Mouse (Mus musculus) adrenal gland, postnatal 36 days (tissue): ENCODE data around the gene Cavin1. TPM values are rescaled to one million over a fixed set of nuclear protein-coding genes. Genes with fewer than 3 reads are reported as not detected.

ENCODE experiments used
- DNase-seq, 2 experiments: peaks; one replicate each; pipeline ENCODE4 v3.0.0; 2021; ENCODE audit warnings: mixed read lengths in 1 of 2
- total RNA-seq, 2 experiments: library from RNA; stranded (reverse); gene quantifications; 2 replicates each; pipeline ENCODE4 v1.2.3; 2021

Cavin1 gene
- total RNA-seq, 2 experiments from 2014 or later, result 307 to 340 TPM

DNA sequence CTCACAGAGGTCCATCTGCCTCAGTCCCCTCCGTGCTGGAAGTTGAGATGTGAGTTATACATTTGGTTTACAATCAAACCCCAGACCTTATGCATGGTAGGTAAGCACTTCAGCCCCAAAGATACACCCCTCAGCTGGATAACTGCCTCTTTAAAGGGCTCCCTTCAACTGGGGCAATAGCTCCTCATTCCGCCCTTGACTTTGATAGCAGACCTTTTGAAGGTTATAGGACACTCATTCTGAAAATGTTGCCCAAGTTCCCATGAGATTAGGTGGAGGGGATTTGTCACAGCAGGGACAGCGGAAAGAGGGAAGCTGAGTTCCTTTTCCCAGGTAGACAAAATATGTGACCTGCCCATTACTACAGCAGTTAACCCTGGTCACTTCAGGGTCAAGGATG is 10.5 kb upstream of the Cavin1 start:
- no peak for DNase-seq

GRCm38 (mm10) chr11:100980438-100980837 is 9.8 kb upstream of the Cavin1 start:
- DNase-seq, result no peak

DNA sequence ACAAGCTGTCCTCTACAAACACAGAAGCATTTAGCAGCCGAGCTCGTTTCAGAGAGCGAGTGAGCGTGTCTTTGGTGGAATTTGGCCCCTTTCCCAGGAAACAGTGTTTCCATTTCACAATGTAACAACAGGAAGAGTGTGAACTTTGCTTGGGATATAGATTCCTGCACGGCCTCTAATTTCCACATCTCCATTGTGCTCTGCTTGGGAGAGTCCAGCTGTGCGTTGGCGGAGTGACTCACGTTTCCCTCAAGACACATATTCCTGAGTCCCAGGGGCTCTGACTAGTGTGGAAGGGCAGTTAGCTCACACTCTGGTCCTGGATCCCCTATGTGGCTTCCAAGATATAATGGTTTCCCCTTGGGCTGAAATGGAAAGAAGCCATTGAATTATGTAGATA is 9.2 kb upstream of the Cavin1 start:
- DNase-seq, result peak; percentile 28 to 40

GRCm38 (mm10) chr11:100975241-100975640 is 4.6 kb upstream of the Cavin1 start:
- DNase-seq, result peak; percentile 43 to 46

DNA sequence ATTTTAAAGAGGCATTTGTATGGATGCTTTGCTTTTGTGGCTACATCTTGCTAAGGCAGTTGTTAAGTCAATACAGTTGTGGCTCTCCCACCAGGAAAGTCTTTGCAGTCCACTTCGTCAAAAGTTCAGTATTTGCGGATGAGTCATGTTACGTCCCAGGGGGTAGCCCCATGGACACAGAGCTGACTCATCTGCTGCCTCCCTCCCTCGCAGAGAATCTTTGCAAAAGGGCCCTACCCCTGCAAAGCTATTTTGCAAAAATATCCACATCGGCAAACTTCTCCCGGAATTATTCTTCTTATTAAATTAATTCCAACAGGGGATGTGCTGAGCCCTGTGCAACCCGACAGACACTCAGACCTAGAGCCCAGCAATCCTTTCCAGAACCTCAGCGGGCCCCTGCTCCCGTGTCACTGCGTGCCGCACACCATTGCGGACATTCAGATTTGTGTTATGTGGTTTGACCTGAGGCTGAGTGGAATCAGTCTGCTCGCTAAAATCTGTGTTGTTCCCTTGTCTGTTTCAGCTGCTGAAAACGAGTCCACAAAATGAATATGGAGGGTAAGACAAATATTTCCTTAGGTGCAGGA is 3.8 kb upstream of the Cavin1 start:
- DNase-seq, result peak; percentile 66 to 76

DNA sequence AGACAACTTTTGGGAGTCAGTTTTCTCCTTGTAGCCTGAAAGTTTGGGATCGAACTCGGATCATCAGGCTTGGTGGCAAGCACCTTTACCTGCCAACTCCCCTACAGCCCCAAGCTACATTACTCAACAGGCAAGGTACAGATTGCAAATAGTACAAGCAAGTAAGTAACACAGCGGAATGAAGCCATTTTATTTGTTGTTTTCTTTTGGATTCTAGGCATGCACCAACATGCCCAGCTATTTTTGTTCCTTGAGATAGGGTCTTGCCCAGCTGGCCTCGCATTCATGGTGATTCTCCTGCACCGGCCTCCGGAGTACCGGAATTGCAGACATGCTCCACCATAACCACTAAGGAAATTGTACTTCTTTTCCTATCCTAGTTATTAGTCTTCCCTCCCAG is 2.6 kb upstream of the Cavin1 start:
- DNase-seq, result no peak

GRCm38 (mm10) chr11:100971455-100971854 is 768 bp upstream of the Cavin1 start:
- DNase-seq, result peak in 1 of 2 experiments; percentile 38

DNA sequence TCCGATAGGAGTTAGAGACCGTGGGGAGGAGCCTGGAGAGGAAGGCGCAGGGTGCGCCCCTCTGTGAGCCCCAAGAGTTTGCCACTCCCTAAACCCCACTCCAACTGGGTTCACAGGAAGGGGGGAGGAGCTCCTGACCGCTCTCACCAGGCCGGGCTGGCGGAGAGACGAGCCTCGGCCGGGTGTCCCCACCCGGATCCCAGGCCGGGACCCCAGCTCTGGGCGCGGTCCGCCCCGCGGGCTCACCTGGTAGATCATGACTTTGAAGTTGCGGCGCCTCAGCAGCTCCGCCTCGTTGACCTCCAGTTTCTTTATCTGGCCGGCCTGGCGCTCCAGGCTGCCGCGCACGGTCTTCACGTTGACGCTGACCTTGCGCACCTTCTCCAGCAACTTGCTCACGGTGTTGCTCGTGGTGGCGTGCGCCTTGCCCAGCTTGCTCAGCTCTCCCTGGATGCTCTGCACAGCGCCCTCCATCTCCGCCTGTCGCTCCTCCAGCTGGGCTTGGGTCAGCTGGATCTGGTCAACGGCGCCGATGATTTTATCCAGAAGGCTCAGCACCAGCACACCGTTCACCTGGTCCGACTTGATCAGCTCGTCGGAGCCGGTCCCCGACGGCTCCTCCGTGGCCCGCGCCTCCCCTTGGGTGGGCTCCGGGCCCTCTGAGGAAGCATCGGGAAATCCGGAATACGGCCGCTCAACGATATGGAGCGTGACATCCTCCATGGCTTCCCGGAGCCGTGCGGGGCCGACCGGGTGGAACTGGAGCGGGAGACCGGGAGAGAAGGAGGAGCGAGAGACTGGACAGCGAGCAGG is 737 bp downstream of the Cavin1 start:
- peak; percentile 65 to 81 for DNase-seq

DNA sequence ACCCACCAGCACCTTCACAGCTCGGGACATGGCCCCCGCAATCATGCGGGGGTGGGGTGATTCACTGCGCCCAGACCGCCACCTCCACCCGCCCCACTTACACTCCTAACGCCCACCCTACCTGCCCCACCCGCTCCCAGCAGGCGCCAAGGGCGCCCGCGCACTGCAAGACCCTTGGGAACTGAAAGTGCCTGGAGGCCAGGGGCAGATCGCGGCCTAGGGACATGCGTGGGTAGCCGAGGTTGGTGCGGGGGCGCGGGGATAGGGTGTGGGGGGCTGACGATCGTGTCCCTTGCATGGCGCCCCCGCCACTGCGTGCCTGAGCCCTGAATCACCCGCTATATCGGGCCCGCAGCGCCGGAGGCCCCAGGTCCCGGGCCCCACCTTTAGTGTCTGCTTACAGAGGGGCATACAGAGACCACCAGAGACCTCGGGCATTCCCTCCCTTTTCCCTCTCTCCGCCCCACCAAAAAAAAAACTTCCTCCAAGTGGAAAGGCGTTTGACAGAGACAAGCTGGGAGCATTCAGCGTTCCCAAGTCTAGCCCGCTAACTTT is 1.4 kb downstream of the Cavin1 start:
- peak; percentile 50 to 67 for DNase-seq

- no peak for DNase-seq
Measured at GRCm38 (mm10) chr11:100968501-100968900, 2.2 kb downstream of the Cavin1 start.

- DNase-seq, result no peak
Measured at GRCm38 (mm10) chr11:100967881-100968420, 2.7 kb downstream of the Cavin1 start.

DNA sequence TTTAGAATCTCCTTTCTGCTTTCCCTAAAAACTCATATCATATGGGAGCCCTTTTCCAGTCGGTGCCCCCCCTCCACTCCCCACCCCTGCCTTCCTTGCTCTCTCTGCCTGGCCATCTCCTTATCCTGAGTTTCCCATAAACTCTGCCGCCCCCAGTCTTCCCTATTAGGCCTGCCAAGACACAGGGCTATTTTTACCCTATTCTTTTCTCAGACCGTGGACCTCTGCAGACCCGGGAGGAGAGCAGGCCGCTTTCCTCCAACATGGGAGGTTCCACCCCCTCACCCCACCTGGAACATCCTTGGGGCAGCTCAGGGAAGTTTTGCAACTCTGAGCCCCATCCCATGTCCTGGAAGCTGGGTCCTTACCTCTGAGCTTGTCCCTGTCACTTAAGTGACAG is 3.3 kb downstream of the Cavin1 start:
- DNase-seq, result no peak

GRCm38 (mm10) chr11:100965760-100966159 is 4.9 kb downstream of the Cavin1 start:
- DNase-seq, result no peak

DNA sequence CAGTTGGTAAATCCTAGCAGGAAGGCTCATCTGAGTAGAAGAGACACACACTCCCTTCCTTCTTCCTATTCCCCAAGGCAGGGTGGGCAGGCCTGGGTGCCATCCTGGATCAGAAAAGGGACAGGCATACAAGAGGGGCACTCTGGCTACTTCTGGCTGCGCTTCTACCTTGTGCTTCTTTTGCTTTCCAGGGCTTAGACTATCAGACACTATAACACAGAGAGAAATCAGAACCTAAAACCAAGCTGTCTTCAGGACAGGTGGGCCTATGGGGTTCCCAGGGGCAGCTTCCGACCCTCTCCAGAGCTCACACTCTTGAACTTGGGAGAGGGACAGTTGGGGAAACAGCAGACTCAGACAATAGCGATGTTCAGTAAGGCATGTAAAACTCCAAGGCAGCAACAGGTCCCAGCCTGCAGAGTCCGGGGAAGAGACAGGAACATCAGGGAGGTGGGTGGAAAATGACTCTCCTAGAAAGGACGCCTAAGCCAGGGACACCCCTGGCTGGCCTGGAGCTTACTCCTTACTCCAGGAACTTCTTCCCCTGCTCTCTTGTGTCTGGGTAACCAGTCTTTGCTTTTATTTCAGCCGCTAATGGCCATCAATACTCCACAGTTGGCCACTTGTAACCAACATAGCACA is 5.7 kb downstream of the Cavin1 start:
- no peak for DNase-seq

GRCm38 (mm10) chr11:100964180-100964579 is 6.5 kb downstream of the Cavin1 start:
- peak in 1 of 2 experiments; percentile 51 for DNase-seq

- peak; percentile 45 to 66 for DNase-seq
Measured at GRCm38 (mm10) chr11:100963647-100964046, 7.0 kb downstream of the Cavin1 start.

DNA sequence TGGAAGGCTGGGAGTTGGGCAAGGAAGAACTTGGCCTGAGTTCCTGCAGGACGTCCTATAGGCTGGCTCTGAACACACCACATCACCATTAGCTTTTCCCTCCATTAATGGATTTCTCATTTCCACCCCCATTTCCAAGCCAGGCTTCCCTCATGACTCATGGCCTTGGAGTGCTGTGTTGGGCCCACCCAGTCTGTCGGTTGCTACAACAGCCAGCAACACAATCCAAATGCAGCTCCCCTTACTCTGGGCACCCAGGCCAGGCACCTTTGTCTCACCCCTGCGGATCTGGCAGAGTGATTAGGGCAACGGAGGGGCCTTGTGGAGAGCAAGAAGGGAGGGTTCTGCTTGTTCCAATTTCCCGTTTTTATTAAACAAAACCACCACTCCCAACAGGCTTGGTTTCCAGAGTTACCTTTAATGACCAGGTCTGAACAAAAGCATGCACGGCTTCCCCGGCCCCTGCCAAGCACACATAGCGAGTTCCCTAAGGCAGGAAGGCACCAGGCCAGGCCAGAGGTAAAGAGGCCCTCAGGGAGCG is 8.2 kb downstream of the Cavin1 start:
- DNase-seq, result peak; percentile 63 to 71

GRCm38 (mm10) chr11:100960540-100960939 is 10.1 kb downstream of the Cavin1 start:
- peak; percentile 74 to 79 for DNase-seq

DNA sequence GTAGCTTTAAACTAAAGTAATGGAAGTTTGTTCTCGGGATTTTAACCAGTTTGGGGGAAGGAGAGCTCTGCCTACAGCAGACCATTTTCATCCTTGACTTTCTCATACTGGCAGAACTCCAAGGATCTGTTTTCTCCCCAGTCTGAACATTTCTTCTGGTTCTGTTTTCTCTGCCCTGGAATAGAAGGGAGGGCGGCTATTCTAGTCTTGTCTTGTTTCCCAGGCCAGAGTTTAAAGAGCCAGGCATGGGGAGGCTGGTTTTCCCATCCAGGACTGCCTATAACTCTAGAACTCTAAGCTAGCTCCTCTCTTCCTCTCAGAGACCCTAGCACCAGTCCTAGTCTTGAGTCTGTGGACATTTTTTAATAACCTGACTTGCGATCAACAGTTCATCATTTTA is 10.9 kb downstream of the Cavin1 start:
- no peak for DNase-seq

- DNase-seq, result peak; percentile 67 to 79
Measured at GRCm38 (mm10) chr11:100959464-100959810, 11.2 kb downstream of the Cavin1 start.

DNA sequence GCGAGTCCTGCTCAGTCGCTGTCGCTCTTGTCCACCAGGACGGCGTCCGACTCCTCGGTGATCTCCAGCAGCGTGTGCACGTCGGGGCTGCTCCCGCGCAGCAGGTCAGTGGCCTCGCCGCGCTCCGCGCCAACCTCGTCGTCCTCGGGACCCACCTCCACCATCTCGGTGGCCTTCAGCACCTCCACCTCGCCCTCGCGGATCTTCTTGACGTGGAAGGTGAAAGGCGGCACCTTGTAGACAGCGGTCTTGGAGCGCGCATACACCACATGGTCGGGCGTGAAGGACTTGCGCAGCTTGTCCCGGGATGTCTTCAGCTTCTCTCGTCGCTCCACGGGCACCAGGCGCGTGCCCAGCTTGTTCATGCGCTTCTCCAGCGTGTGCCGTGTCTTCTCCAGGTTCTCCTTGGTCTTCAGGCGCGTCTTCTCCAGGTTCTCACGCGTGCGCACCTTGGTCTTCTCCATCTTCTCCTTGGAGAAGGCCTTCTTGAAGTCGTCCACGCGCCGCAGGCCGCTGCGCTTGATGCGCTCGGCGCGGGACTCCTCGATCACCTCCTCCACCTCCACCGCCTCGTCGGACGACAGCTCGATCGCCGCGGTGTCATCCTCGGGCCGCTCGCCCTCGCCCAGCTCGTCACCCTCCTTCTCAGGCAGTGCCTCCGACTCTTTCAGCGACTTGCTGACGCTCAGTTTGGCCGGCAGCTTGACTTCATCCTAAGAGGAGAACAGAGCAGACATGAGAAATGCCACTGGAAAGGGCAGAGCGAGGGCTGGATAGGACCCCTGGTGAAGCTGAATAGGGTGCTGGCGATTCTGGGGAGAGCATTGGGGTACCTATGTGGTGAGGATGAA is 11.8 kb downstream of the Cavin1 start:
- no peak for DNase-seq
